Mouse (Mus musculus) monocyte, adult 59 days (primary cell): ENCODE data around the gene Tnfaip2. TPM values are rescaled to one million over a fixed set of nuclear protein-coding genes. Genes with fewer than 3 reads are reported as not detected.

Source experiments
- total RNA-seq, 2 experiments: library from RNA; stranded (reverse); gene quantifications; one replicate each; pipeline ENCODE4 v1.2.4; 2023

The Tnfaip2 gene
- total RNA-seq: 100 to 1,000 TPM; 278 to 292 TPM

GRCm38 (mm10) chr12:111442309-111443010 lies at the start of gene Tnfaip2:
Tnfaip2 (plus strand) TSS chr12:111442469.

GRCm38 (mm10) chr12:111406622-111407021 lies 35.6 kb upstream of the Tnfaip2 start, which contains the start of gene Lbhd2:
Lbhd2 (plus strand) TSS chr12:111406809.

GRCm38 (mm10) chr12:111416921-111417779 lies 25.1 kb upstream of the Tnfaip2 start, which contains the start of gene Exoc3l4:
Exoc3l4 (plus strand) TSS chr12:111417017.

GRCm38 (mm10) chr12:111485652-111486306 lies 43.5 kb downstream of the Tnfaip2 start, which contains the start of gene Gm266:
Gm266 (minus strand) TSS chr12:111485823.

Other genes with a start within 250 kb of the Tnfaip2 start
- 1 to 10 TPM; 1.0 to 1.4 TPM for gene Amn, start 171.4 kb upstream of the Tnfaip2 start, total RNA-seq
- gene Cdc42bpb, start 64.8 kb upstream of the Tnfaip2 start, total RNA-seq: 10 to 100 TPM; 92.7 to 98.8 TPM
- not detected for gene Lbhd2, start 35.7 kb upstream of the Tnfaip2 start, total RNA-seq
- 1 to 10 TPM; 2.1 to 2.3 TPM for gene Exoc3l4, start 25.5 kb upstream of the Tnfaip2 start, total RNA-seq
- not detected for gene Gm266, start 43.4 kb downstream of the Tnfaip2 start, total RNA-seq
- gene Eif5, start 95.5 kb downstream of the Tnfaip2 start, total RNA-seq: 100 to 1,000 TPM; 665 to 707 TPM
- gene Mark3, start 132.1 kb downstream of the Tnfaip2 start, total RNA-seq: 10 to 100 TPM; 75.3 to 78.6 TPM
- 10 to 100 TPM; 49.9 to 50.1 TPM for gene Ckb, start 229.9 kb downstream of the Tnfaip2 start, total RNA-seq
- gene Trmt61a, start 235.6 kb downstream of the Tnfaip2 start, total RNA-seq: 1 to 10 TPM; 7.4 to 7.9 TPM